Mouse (Mus musculus) neural tube, embryonic 11.5 days (tissue): ENCODE measurements around the gene Bbc3. TPM values are rescaled to one million over a fixed set of nuclear protein-coding genes. Genes with fewer than 3 reads are reported as not detected.

Experiments
- ATAC-seq: fragments of 200-750 bp; cut with Nextera tagmentation; 2 replicates; pipeline ENCODE4 v1.8.0; 2017; ENCODE audit warnings: moderate number of reproducible peaks, mild to moderate bottlenecking, moderate TSS enrichment, moderate library complexity; ENCODE audit not compliant: insufficient read depth, low FRiP score, low TSS enrichment
- DNase-seq: peaks from one replicate; pipeline ENCODE4 v3.0.0-alpha.2; 2015; ENCODE audit warnings: low spot score
- H3K27ac ChIP-seq: fragments of 300-500 bp; sonication (generic); 2 replicates; pipeline ENCODE4 v1.5.1; 2014; ENCODE audit warnings: low read depth, mild to moderate bottlenecking, low read length
- H3K27me3 ChIP-seq: fragments of 300-500 bp; sonication (generic); 2 replicates; pipeline ENCODE4 v1.6.1; 2014; ENCODE audit warnings: mild to moderate bottlenecking, low read length, mixed read lengths; ENCODE audit not compliant: control insufficient read depth, insufficient read depth
- H3K36me3 ChIP-seq: fragments of 300-500 bp; sonication (generic); 2 replicates; pipeline ENCODE4 v1.6.1; 2014; ENCODE audit warnings: mild to moderate bottlenecking, low read length, moderate library complexity, mixed read lengths; ENCODE audit not compliant: control insufficient read depth, insufficient read depth
- H3K4me1 ChIP-seq: fragments of 300-500 bp; sonication (generic); 2 replicates; pipeline ENCODE4 v1.6.1; 2014; ENCODE audit warnings: low read length, mixed read lengths; ENCODE audit not compliant: control insufficient read depth, insufficient read depth
- H3K4me2 ChIP-seq: fragments of 300-500 bp; sonication (generic); 2 replicates; pipeline ENCODE4 v1.6.1; 2014; ENCODE audit warnings: low read depth, mild to moderate bottlenecking, moderate library complexity
- H3K4me3 ChIP-seq: fragments of 300-500 bp; sonication (generic); 2 replicates; pipeline ENCODE4 v1.5.1; 2014; ENCODE audit warnings: low read depth, low read length
- H3K9ac ChIP-seq: fragments of 300-500 bp; sonication (generic); 2 replicates; pipeline ENCODE4 v1.6.1; 2014; ENCODE audit warnings: mild to moderate bottlenecking, low read length
- H3K9me3 ChIP-seq: fragments of 300-500 bp; sonication (generic); 2 replicates; pipeline ENCODE4 v1.6.1; 2016; ENCODE audit warnings: low read length; ENCODE audit not compliant: control insufficient read depth
- WGBS: fragments of 180-500 bp; shearing (Covaris S2); extraction: QIAGEN DNeasy Blood & Tissue Kit; methylation state at CpG from one replicate; pipeline ENCODE4 v1.1.7; 2014; 5-methylcytosine and 5-hydroxymethylcytosine counted together
- polyA plus RNA-seq: library from polyadenylated mRNA; unstranded; fragments of >200 nt; fragmentation: Nextera tagmentation; extraction: Ambion mirVana; gene quantifications from 2 replicates; pipeline ENCODE4 v1.2.1, GENCODE M21; 2014

Bbc3 gene
- polyA plus RNA-seq, 1 experiment from 2014 or later, result 11.9 TPM

- DNase-seq, result peak; percentile 91
- peak; percentile 80 for ATAC-seq
- Histone ChIP-seq H3K27ac (peak within 1 kb of the TSS; percentile 85), H3K4me1 (peaks cover 14% of the 10 kb centered on the region), H3K4me2 (peak within 1 kb of the TSS; percentile 97), H3K9me3 (no peaks in the 10 kb centered on the region), H3K9ac (peak within 1 kb of the TSS; percentile 80), H3K27me3 (0 out of 2 replicates have a peak, but pooled peaks cover 2% of the 10 kb centered on the region), H3K4me3 (peak within 1 kb of the TSS; percentile 75), H3K36me3 (peaks cover 2% of the 10 kb centered on the region; the same call in 1 of the 2 replicates)
- WGBS, result under 1% methylated on average over 49 of the region's 49 CpGs
Observed at GRCm38 (mm10) chr7:16273081-16273765, 35.0 kb upstream of the Bbc3 start, which contains the start of gene Inafm1. Gene Inafm1, minus strand, starts transcription at chr7:16273617.

DNA sequence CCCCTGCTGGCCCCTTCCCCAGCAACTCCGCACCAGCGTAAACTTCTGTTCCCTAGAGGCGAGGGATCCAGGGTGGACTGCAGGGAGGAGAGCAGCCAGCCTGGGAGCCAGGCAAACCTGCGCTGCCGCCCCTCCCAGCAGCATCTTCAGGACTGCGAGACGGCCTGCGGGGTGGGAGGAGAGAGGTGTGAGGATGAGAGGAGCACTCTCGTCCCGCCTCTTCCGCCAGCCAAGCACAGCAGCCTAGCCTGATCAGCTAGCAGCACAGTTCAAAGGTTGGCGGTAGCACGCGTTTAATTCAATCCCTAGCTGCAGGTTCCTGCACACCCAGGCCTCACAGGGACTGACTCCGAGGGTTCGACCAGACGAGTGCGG, 34.4 kb upstream of the Bbc3 start:
- Histone ChIP-seq H3K4me2 (peak overlapping the region; percentile 97), H3K27ac (peak overlapping the region; percentile 85), H3K36me3 (peaks cover 5% of the 10 kb centered on the region; the same call in 1 of the 2 replicates), H3K4me3 (peak overlapping the region; percentile 75), H3K9me3 (no peaks in the 10 kb centered on the region), H3K9ac (peak overlapping the region; percentile 48), H3K4me1 (peaks cover 14% of the 10 kb centered on the region), H3K27me3 (0 out of 2 replicates have a peak, but pooled peaks cover 2% of the 10 kb centered on the region)
- DNase-seq (no peak), ATAC-seq (peak; percentile 70)
- under 1% methylated on average over 18 of the region's 18 CpGs for WGBS

GRCm38 (mm10) chr7:16274922-16275890, 33.0 kb upstream of the Bbc3 start:
- no peak for DNase-seq
- Histone ChIP-seq H3K9me3 (no peaks in the 10 kb centered on the region), H3K27ac (no peak overlapping the region), H3K4me1 (peaks cover 14% of the 10 kb centered on the region), H3K27me3 (0 out of 2 replicates have a peak, but pooled peaks cover 2% of the 10 kb centered on the region), H3K9ac (no peak overlapping the region), H3K4me2 (no peak overlapping the region), H3K4me3 (no peak overlapping the region), H3K36me3 (peaks cover 5% of the 10 kb centered on the region)
- 88% methylated on average over 10 of the region's 10 CpGs for WGBS
- ATAC-seq, result no peak

DNA sequence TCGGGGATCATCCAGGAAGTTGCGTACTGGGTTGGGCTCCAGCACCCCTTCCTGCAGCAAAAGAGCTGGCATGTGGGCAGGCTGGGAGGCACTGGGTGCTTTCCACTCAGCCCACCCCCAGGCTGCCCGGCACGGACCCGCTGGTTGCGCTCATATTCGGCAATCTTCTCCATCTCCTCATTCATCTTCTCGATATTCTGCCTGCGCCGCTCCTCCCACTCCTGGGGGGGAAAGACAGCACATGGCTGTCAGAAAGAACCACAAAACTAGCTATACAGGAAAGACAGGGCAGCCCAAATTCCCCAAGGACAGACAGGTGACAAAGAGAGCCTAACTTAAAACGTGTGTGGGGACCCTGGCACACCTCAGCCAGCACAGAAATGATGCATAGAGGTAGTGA, 27.5 kb upstream of the Bbc3 start:
- Histone ChIP-seq H3K36me3 (peaks cover 10% of the 10 kb centered on the region), H3K4me2 (no peak overlapping the region), H3K27me3 (no peaks in the 10 kb centered on the region), H3K27ac (no peak overlapping the region), H3K4me3 (no peak overlapping the region), H3K9me3 (no peaks in the 10 kb centered on the region), H3K9ac (no peak overlapping the region), H3K4me1 (no peaks in the 10 kb centered on the region; the same call in 1 of the 2 replicates)
- DNase-seq, result no peak
- 92% methylated on average over 11 of the region's 11 CpGs for WGBS
- ATAC-seq, result no peak

GRCm38 (mm10) chr7:16282334-16282733, 25.9 kb upstream of the Bbc3 start:
- Histone ChIP-seq H3K9ac (no peak overlapping the region), H3K4me2 (no peak overlapping the region), H3K4me1 (no peaks in the 10 kb centered on the region; the same call in 1 of the 2 replicates), H3K27ac (no peak overlapping the region), H3K4me3 (no peak overlapping the region), H3K9me3 (no peaks in the 10 kb centered on the region), H3K27me3 (no peaks in the 10 kb centered on the region), H3K36me3 (peaks cover 10% of the 10 kb centered on the region)
- no peak for DNase-seq
- no peak for ATAC-seq
- 97% methylated on average over 12 of the region's 13 CpGs for WGBS

- Histone ChIP-seq H3K9me3 (no peaks in the 10 kb centered on the region), H3K4me3 (no peak overlapping the region), H3K4me2 (no peak overlapping the region), H3K4me1 (no peaks in the 10 kb centered on the region; the same call in 1 of the 2 replicates), H3K27me3 (no peaks in the 10 kb centered on the region), H3K27ac (no peak overlapping the region), H3K9ac (no peak overlapping the region), H3K36me3 (peaks cover 5% of the 10 kb centered on the region)
- DNase-seq (no peak), ATAC-seq (no peak)
- 93% methylated on average over 8 of the region's 8 CpGs for WGBS
Observed at GRCm38 (mm10) chr7:16284001-16284400, 24.2 kb upstream of the Bbc3 start.

DNA sequence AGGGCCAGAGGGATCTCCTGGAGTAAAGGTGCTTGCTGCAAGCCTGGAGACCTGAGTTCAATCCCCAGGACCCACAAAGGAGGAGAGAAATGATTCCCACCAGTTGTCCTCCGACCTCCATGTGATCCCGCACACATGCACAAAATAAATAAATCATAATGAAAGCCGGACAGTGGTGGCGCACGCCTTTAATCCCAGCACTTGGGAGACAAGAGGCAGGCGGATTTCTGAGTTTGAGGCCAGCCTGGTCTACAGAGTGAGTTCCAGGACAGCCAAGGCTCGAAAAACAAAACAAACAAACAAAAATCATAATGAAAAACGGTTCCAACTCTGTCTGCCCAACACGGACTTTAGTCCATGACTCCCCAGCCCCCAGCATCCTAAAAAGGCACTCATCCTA, 23.3 kb upstream of the Bbc3 start:
- H3K27me3 ChIP-seq, result no peaks in the 10 kb centered on the region
- 71% methylated on average over 9 of the region's 9 CpGs for WGBS
- no peaks in the 10 kb centered on the region for H3K9me3 ChIP-seq
- ATAC-seq (no peak), DNase-seq (no peak)
- H3K4me2 ChIP-seq, result peak overlapping the region; percentile 42
- no peaks in the 10 kb centered on the region; the same call in 1 of the 2 replicates for H3K4me1 ChIP-seq
- H3K9ac ChIP-seq, result no peak overlapping the region
- H3K36me3 ChIP-seq, result peaks cover 5% of the 10 kb centered on the region
- no peak overlapping the region; the same call in 1 of the 2 replicates for H3K4me3 ChIP-seq
- no peak overlapping the region for H3K27ac ChIP-seq

GRCm38 (mm10) chr7:16285450-16286025, 22.7 kb upstream of the Bbc3 start:
- H3K4me2 ChIP-seq, result peak overlapping the region; percentile 42
- ATAC-seq, result peak; percentile 24
- no peak overlapping the region for H3K9ac ChIP-seq
- H3K27ac ChIP-seq, result no peak overlapping the region
- H3K4me1 ChIP-seq, result no peaks in the 10 kb centered on the region; the same call in 1 of the 2 replicates
- peak; percentile 43 for DNase-seq
- peak overlapping the region; percentile 75 for H3K4me3 ChIP-seq
- WGBS, result 4% methylated on average over 14 of the region's 14 CpGs
- peaks cover 5% of the 10 kb centered on the region; the same call in 1 of the 2 replicates for H3K36me3 ChIP-seq
- H3K27me3 ChIP-seq, result no peaks in the 10 kb centered on the region
- no peaks in the 10 kb centered on the region for H3K9me3 ChIP-seq
